Mouse (Mus musculus) lung, adult 2 months (tissue): Measurements from ENCODE around the gene Ctdsp1. TPM values are rescaled to one million over a fixed set of nuclear protein-coding genes. Genes with fewer than 3 reads are reported as not detected.

ENCODE experiments used
- DNase-seq: peaks from one replicate; pipeline ENCODE4 v3.0.0; 2022
- H3K4me1 ChIP-seq: fragments of 200-500 bp; 2 replicates; pipeline ENCODE4 v1.6.1; 2011; ENCODE audit warnings: low read length; ENCODE audit not compliant: control insufficient read depth, insufficient read depth
- H3K4me3 ChIP-seq: fragments of 200-500 bp; replicated peaks from 2 replicates; pipeline ENCODE3; 2011; ENCODE audit warnings: low read depth, mild to moderate bottlenecking, control low read depth, low read length; ENCODE audit errors: extremely low read depth
- CTCF ChIP-seq: fragments of 200-500 bp; IDR thresholded peaks from 2 replicates; pipeline ENCODE4 v1.5.1; 2011; ENCODE audit warnings: mild to moderate bottlenecking, low read length, control low read depth; ENCODE audit not compliant: insufficient read depth
- POLR2A ChIP-seq: fragments of 200-500 bp; IDR thresholded peaks from 2 replicates; pipeline ENCODE4 v1.6.1; 2011; ENCODE audit warnings: low read depth, mild to moderate bottlenecking, control low read depth, low read length, borderline replicate concordance; ENCODE audit errors: extremely low read depth
- WGBS: fragments of 180-500 bp; shearing (Covaris S2); methylation state at CpG from one replicate; pipeline ENCODE4 v1.1.7; 2018; 5-methylcytosine and 5-hydroxymethylcytosine counted together
- polyA plus RNA-seq: library from polyadenylated mRNA; depleted of rRNA; stranded (reverse); fragments of >200 nt; gene quantifications from 2 replicates; pipeline ENCODE4 v1.2.3, GENCODE M21; 2012

Ctdsp1 gene
- polyA plus RNA-seq, 1 experiment, result 200 TPM

GRCm38 (mm10) chr1:74408589-74409504 is 17.5 kb downstream of the Ctdsp1 start, which contains the start of gene Vil1:
TSS of gene Vil1 (plus strand) at chr1:74409376.
- 55% methylated on average over 15 of the region's 15 CpGs for WGBS
- no peak within 1 kb of the TSS for H3K4me3 ChIP-seq
- DNase-seq, result no peak
- TF ChIP-seq CTCF, result no peak
- H3K4me1 ChIP-seq, result no peaks in the 10 kb centered on the region

- DNase-seq, result no peak
- WGBS, result 50% methylated on average over 2 of the region's 2 CpGs
- Histone ChIP-seq H3K4me3 (no peak overlapping the region), H3K4me1 (no peaks in the 10 kb centered on the region)
- TF ChIP-seq CTCF (no peak), POLR2A (no peak)
Observed at GRCm38 (mm10) chr1:74411753-74412325, 20.5 kb downstream of the Ctdsp1 start.

- Histone ChIP-seq H3K4me1 (no peaks in the 10 kb centered on the region), H3K4me3 (no peak overlapping the region)
- WGBS, result 80% methylated on average over 8 of the region's 8 CpGs
- TF ChIP-seq CTCF (no peak), POLR2A (no peak)
- DNase-seq, result no peak
Observed at GRCm38 (mm10) chr1:74412711-74413110, 21.4 kb downstream of the Ctdsp1 start.

GRCm38 (mm10) chr1:74415143-74415542 is 23.8 kb downstream of the Ctdsp1 start:
- DNase-seq, result no peak
- 48% methylated on average over 4 of the region's 4 CpGs for WGBS
- H3K4me1 ChIP-seq, result no peaks in the 10 kb centered on the region
- no peak for TF ChIP-seq CTCF
- no peak overlapping the region for H3K4me3 ChIP-seq

- Histone ChIP-seq H3K4me3 (no peak overlapping the region), H3K4me1 (no peaks in the 10 kb centered on the region)
- WGBS, result 69% methylated on average over 17 of the region's 17 CpGs
- TF ChIP-seq CTCF, result no peak
- no peak for TF ChIP-seq POLR2A
- no peak for DNase-seq
Observed at GRCm38 (mm10) chr1:74418747-74419439, 27.6 kb downstream of the Ctdsp1 start.

- Histone ChIP-seq H3K4me1 (no peaks in the 10 kb centered on the region), H3K4me3 (no peak overlapping the region)
- DNase-seq, result no peak
- 37% methylated on average over 9 of the region's 9 CpGs for WGBS
- TF ChIP-seq CTCF (no peak), POLR2A (no peak)
Observed at GRCm38 (mm10) chr1:74419440-74419794, 28.1 kb downstream of the Ctdsp1 start.

GRCm38 (mm10) chr1:74423147-74423546 is 31.8 kb downstream of the Ctdsp1 start:
- WGBS, result 43% methylated on average over 8 of the region's 8 CpGs
- TF ChIP-seq POLR2A (no peak), CTCF (no peak)
- no peak for DNase-seq
- H3K4me3 ChIP-seq, result no peak overlapping the region
- H3K4me1 ChIP-seq, result no peaks in the 10 kb centered on the region

GRCm38 (mm10) chr1:74425845-74426244 is 34.5 kb downstream of the Ctdsp1 start:
- TF ChIP-seq POLR2A, result no peak
- no peak for TF ChIP-seq CTCF
- Histone ChIP-seq H3K4me1 (no peaks in the 10 kb centered on the region), H3K4me3 (no peak overlapping the region)
- DNase-seq, result no peak
- 45% methylated on average over 7 of the region's 7 CpGs for WGBS

- no peak for DNase-seq
- TF ChIP-seq CTCF (no peak), POLR2A (no peak)
- WGBS, result 86% methylated on average over 6 of the region's 6 CpGs
Observed at GRCm38 (mm10) chr1:74433220-74433619, 41.9 kb downstream of the Ctdsp1 start.

More at GRCm38 (mm10) chr1:74433220-74433619, 41.9 kb downstream of the Ctdsp1 start:
- no peak overlapping the region for H3K4me3 ChIP-seq
- no peaks in the 10 kb centered on the region for H3K4me1 ChIP-seq
